Mouse (Mus musculus) liver, embryonic 14.5 days (tissue): ENCODE data around the gene Cnga1.

Source experiments
- CTCF ChIP-seq: IDR thresholded peaks from 2 replicates; pipeline ENCODE4 v1.5.1; 2016; ENCODE audit warnings: antibody characterized with exemption, low read depth, control low read depth
- EP300 ChIP-seq: IDR thresholded peaks from 2 replicates; pipeline ENCODE4 v1.6.1; 2016; ENCODE audit warnings: antibody characterized with exemption, low read depth

DNA sequence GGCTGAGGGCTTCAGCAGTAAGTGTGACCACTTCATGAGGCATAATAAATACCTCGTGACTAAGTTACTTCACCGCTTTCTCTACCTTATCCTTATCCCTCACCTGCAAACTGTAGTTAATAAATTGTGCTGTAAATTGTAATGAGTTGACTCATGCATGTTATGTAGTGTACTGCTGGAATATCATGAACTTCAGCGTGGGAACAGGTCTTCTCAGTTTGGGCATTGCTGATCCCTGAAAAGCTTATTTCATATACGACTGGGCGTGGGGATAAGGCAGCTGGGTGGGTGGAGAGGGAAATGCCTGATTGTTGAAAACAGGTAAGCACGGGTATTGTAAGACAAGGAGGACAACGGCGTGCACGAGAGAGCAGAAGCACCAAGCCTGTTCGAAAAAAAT, 2.9 kb upstream of the Cnga1 start:
- TF ChIP-seq EP300 (no peak), CTCF (no peak)
